Mouse (Mus musculus): Measurements from ENCODE around the gene Klhl29. TPM values are rescaled to one million over a fixed set of nuclear protein-coding genes. Genes with fewer than 3 reads are reported as not detected.

The Klhl29 gene
- polyA plus RNA-seq, 1 experiment from 2014 or later: 0.60 TPM

DNA sequence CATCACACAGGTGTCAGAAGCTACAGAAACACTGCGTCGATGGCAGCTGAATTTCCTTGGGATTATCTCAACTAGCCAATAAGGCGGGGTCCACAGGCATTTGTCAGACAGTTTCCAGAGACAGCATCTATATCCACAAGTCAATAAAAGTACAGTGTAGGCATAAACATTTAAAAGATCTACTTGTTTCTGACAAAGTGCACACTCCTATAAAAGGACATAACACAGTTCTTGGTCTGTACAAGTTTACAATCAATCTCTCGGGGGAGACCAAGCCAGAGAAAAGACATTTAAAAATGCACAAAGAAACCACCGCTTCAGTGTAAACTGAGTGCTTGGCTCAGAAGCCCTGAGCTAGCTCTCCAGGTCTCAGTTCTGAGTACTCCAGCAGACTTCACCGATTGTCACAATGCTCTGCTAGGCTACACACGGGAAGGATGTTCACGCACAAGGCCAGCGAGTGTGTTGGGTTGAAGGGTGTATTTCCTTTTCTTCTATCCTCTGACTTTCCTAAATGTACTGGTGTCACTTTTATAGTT is 59.4 kb downstream of the Klhl29 start:
- H3K4me1 ChIP-seq: peaks cover 12% of the 10 kb centered on the region; the same call in 1 of the 2 replicates
- no peaks in the 10 kb centered on the region for H3K9me3 ChIP-seq
- H3K27me3 ChIP-seq (ENCODE audit: insufficient read depth, poor library complexity, severe bottlenecking): no peaks in the 10 kb centered on the region
- DNase-seq (ENCODE audit: low spot score): no peak
- 82% methylated on average over 9 of the region's 9 CpGs for WGBS
- H3K4me3 ChIP-seq: no peak overlapping the region
- no peaks in the 10 kb centered on the region for H3K36me3 ChIP-seq
- H3K27ac ChIP-seq: no peak overlapping the region

DNA sequence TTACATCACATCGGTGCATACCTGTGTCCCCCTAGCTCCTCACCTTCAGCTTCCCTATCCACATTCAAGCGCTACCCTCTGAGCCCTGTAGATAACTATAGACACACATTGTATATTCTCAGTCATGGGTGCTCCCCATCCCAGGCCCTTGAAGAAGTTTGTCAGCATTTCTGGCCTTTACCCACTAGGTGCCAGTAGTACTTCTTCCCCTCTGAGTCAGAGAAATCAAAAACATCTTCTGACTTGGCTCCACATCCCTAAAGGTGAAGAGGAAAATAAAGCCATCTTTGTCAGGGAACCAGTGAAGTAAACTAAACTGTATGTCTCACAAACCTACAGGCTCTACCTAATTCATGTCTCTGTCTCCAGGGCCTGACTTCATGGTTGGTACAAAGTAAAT is 67.6 kb downstream of the Klhl29 start:
- H3K36me3 ChIP-seq: no peaks in the 10 kb centered on the region
- no peak overlapping the region for H3K27ac ChIP-seq
- H3K4me1 ChIP-seq: 0 out of 2 replicates have a peak, but pooled peaks cover 4% of the 10 kb centered on the region
- H3K27me3 ChIP-seq (ENCODE audit: insufficient read depth, poor library complexity, severe bottlenecking): no peaks in the 10 kb centered on the region
- WGBS: 77% methylated on average over 2 of the region's 2 CpGs
- H3K9me3 ChIP-seq: no peaks in the 10 kb centered on the region
- no peak for DNase-seq (ENCODE audit: low spot score)
- no peak overlapping the region for H3K4me3 ChIP-seq

DNA sequence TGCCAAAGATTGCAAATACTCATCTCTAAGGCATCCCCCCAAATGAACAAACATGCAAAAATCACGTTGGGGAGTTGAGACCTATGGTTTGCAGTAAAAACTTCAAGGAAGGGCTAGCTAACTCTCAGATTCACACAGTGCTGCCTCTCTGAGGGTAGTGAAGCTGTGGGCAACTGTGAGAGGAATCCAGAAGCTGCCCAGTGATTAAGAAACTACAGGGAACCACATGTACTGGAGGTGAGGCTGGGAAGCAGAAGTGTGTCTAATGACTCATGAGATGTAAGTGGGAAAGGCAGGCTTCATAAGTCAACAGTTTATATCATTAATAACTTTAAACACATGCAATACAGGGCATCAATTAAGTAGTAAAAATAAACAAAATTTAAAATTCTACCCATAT is 70.0 kb downstream of the Klhl29 start:
- H3K27me3 ChIP-seq (ENCODE audit: insufficient read depth, poor library complexity, severe bottlenecking): no peaks in the 10 kb centered on the region
- WGBS: 54% methylated on average over 1 of the region's 1 CpGs
- no peak for DNase-seq (ENCODE audit: low spot score)

DNA sequence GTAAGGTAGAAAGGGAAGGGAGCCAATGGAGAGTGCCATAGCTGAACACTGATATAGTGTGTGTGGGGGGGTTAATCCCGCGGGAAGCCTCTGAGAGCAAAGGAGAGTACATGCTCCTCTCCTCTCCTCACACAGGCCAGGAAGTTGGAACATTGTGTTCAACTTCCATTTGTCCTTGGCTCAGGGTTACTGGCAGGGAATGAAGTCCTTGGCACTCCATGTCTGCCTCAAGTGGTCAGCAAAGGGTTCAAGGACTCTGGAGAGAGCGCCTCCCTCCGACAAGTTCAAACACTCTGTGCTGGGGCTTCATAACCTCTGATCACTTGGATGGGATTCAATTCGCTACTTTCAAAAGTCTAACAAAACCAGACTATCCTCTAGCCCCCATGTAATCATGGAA is 71.6 kb downstream of the Klhl29 start:
- no peaks in the 10 kb centered on the region for H3K27me3 ChIP-seq (ENCODE audit: insufficient read depth, poor library complexity, severe bottlenecking)
- H3K4me3 ChIP-seq: no peak overlapping the region
- 86% methylated on average over 5 of the region's 5 CpGs for WGBS
- H3K27ac ChIP-seq: no peak overlapping the region
- H3K4me1 ChIP-seq: no peaks in the 10 kb centered on the region
- no peaks in the 10 kb centered on the region for H3K9me3 ChIP-seq
- no peak for DNase-seq (ENCODE audit: low spot score)
- H3K36me3 ChIP-seq: no peaks in the 10 kb centered on the region

More for the DNA sequence above, 70.0 kb downstream of the Klhl29 start:
- Histone ChIP-seq H3K36me3 (no peaks in the 10 kb centered on the region), H3K9me3 (no peaks in the 10 kb centered on the region), H3K4me1 (no peaks in the 10 kb centered on the region), H3K4me3 (no peak overlapping the region), H3K27ac (no peak overlapping the region)

DNA sequence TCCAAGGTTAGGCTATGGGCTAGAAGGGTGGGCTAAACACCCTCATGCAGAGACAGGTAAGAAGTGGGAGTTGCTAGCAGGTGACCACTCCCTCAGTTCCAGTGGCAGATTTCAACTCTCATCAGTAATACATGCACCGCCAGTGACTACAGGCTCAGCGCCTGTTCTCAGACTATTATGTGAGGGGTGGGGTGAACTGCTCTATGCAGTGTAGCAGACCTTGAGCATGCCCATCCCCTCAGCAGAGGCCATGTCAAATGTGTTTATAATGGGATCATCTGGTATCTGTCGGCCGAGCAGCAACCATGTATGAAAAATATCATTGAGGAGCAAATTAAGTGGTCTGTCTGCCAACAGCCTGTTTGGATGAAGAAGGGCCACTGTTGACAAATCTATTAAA is 72.4 kb downstream of the Klhl29 start:
- no peak overlapping the region for H3K27ac ChIP-seq
- WGBS: 92% methylated on average over 4 of the region's 4 CpGs
- no peak overlapping the region for H3K4me3 ChIP-seq
- no peaks in the 10 kb centered on the region for H3K4me1 ChIP-seq
- H3K9me3 ChIP-seq: no peaks in the 10 kb centered on the region
- H3K27me3 ChIP-seq (ENCODE audit: insufficient read depth, poor library complexity, severe bottlenecking): no peaks in the 10 kb centered on the region
- H3K36me3 ChIP-seq: no peaks in the 10 kb centered on the region
- no peak for DNase-seq (ENCODE audit: low spot score)

GRCm38 (mm10) chr12:5301841-5302240 is 73.6 kb downstream of the Klhl29 start:
- no peaks in the 10 kb centered on the region for H3K4me1 ChIP-seq
- no peaks in the 10 kb centered on the region for H3K9me3 ChIP-seq
- no peaks in the 10 kb centered on the region for H3K36me3 ChIP-seq
- H3K4me3 ChIP-seq: no peak overlapping the region
- H3K27ac ChIP-seq: no peak overlapping the region
- H3K27me3 ChIP-seq (ENCODE audit: insufficient read depth, poor library complexity, severe bottlenecking): no peaks in the 10 kb centered on the region
- WGBS: 70% methylated on average over 5 of the region's 5 CpGs
- no peak for DNase-seq (ENCODE audit: low spot score)

GRCm38 (mm10) chr12:5296422-5296821 is 79.1 kb downstream of the Klhl29 start:
- 81% methylated on average over 7 of the region's 7 CpGs for WGBS
- DNase-seq (ENCODE audit: low spot score): no peak
- Histone ChIP-seq H3K4me1 (no peaks in the 10 kb centered on the region), H3K4me3 (no peak overlapping the region), H3K27ac (no peak overlapping the region), H3K27me3 (ENCODE audit: insufficient read depth, poor library complexity, severe bottlenecking) (no peaks in the 10 kb centered on the region), H3K9me3 (no peaks in the 10 kb centered on the region), H3K36me3 (no peaks in the 10 kb centered on the region)

DNA sequence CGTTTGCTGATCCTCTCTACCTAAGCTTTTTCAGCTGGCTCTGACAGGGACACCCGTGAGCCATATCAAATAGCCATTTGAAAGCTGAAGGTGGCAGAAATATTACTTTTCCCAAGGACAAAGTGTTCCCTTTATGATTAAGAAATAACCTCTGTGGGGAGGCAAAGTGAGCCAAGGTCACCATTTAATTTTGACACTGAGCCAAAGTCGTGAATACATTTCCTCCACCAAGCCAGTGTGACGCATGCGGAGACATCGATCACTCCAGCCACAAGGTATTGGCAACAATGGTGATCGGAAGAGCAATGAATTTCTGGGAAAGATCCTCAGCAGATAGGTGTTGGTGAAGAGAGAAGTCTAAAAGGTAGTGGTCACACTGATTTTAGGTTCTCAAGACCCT is 83.2 kb downstream of the Klhl29 start:
- no peaks in the 10 kb centered on the region for H3K36me3 ChIP-seq
- WGBS: 86% methylated on average over 7 of the region's 7 CpGs
- no peak for DNase-seq (ENCODE audit: low spot score)
- no peak overlapping the region for H3K4me3 ChIP-seq
- H3K4me1 ChIP-seq: no peaks in the 10 kb centered on the region
- H3K27me3 ChIP-seq (ENCODE audit: insufficient read depth, poor library complexity, severe bottlenecking): no peaks in the 10 kb centered on the region
- no peak overlapping the region for H3K27ac ChIP-seq
- H3K9me3 ChIP-seq: no peaks in the 10 kb centered on the region

DNA sequence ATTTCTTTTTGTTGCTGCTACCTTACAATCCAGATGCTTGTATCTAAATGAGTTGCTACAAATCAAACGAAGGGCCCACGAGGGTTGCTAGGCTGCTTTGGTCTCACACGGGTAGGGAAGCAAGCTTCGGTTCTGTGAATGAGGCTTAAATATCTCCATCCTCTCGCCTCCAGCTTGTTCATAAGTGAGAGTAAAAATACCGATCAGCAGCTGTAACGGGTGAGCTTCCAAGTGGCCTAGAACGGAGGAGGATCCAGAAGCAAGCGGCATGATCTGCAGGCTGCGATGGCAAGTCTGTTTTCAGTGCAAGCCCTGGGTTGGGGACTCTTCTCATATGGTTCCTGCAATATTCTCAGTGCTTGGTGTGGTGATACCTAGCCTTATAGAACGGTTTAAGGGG is 89.9 kb downstream of the Klhl29 start:
- H3K36me3 ChIP-seq: no peaks in the 10 kb centered on the region
- H3K4me1 ChIP-seq: no peaks in the 10 kb centered on the region
- WGBS: 87% methylated on average over 11 of the region's 11 CpGs
- H3K4me3 ChIP-seq: no peak overlapping the region
- no peaks in the 10 kb centered on the region for H3K9me3 ChIP-seq
- no peak for DNase-seq (ENCODE audit: low spot score)
- no peak overlapping the region for H3K27ac ChIP-seq
- no peaks in the 10 kb centered on the region for H3K27me3 ChIP-seq (ENCODE audit: insufficient read depth, poor library complexity, severe bottlenecking)

GRCm38 (mm10) chr12:5284961-5285360 is 90.5 kb downstream of the Klhl29 start:
- Histone ChIP-seq H3K36me3 (no peaks in the 10 kb centered on the region), H3K27ac (no peak overlapping the region), H3K4me1 (no peaks in the 10 kb centered on the region), H3K9me3 (no peaks in the 10 kb centered on the region), H3K27me3 (ENCODE audit: insufficient read depth, poor library complexity, severe bottlenecking) (no peaks in the 10 kb centered on the region), H3K4me3 (no peak overlapping the region)
- WGBS: 83% methylated on average over 6 of the region's 6 CpGs
- no peak for DNase-seq (ENCODE audit: low spot score)

GRCm38 (mm10) chr12:5283654-5284053 is 91.8 kb downstream of the Klhl29 start:
- no peaks in the 10 kb centered on the region for H3K4me1 ChIP-seq
- no peaks in the 10 kb centered on the region for H3K36me3 ChIP-seq
- no peaks in the 10 kb centered on the region for H3K27me3 ChIP-seq (ENCODE audit: insufficient read depth, poor library complexity, severe bottlenecking)
- DNase-seq (ENCODE audit: low spot score): no peak
- no peak overlapping the region for H3K27ac ChIP-seq
- H3K4me3 ChIP-seq: no peak overlapping the region
- WGBS: 70% methylated on average over 2 of the region's 2 CpGs
- H3K9me3 ChIP-seq: no peaks in the 10 kb centered on the region

DNA sequence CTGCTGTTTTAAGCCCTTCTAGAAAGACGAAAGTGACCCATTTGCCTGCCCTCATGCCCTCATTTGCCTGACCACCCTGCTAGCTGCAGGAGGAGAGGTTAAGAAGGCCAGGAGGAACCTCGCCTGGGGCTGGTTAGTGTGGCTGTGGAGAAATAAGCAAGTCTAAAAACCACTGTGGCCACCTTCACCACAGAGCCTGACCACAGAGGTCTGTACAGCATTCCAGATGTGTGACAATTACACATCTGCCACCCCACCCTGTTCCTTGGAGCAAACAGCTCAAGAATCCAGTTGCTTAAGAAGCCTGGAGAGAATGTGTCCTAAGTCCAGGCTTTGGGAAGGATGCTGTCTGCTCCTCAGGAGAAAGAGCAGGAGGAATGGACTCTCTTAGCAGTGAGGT is 92.9 kb downstream of the Klhl29 start:
- no peaks in the 10 kb centered on the region for H3K27me3 ChIP-seq (ENCODE audit: insufficient read depth, poor library complexity, severe bottlenecking)
- no peak overlapping the region for H3K4me3 ChIP-seq
- no peaks in the 10 kb centered on the region for H3K4me1 ChIP-seq
- no peaks in the 10 kb centered on the region for H3K9me3 ChIP-seq
- no peak for DNase-seq (ENCODE audit: low spot score)
- H3K27ac ChIP-seq: no peak overlapping the region
- WGBS: 58% methylated on average over 2 of the region's 2 CpGs
- H3K36me3 ChIP-seq: no peaks in the 10 kb centered on the region

DNA sequence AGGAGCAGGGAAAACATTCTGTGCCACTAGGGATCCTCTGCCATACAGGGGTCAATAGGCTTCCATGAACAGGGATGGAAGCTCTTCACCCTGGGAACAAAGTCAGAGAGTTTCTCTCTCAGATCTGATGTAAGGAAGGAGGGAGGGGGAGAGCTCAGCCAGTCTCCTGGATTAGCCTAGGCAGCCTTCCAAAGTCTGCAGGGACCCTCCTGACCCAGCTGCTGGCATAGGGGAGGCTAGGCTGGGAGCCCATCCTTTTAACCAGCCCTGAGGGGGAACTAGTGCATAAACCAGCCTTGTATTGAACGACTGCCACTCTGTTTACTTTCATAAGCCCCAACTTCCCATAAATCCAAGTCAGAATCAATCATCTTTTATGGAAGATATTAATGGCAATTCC is 95.6 kb downstream of the Klhl29 start:
- DNase-seq (ENCODE audit: low spot score): no peak
- Histone ChIP-seq H3K9me3 (no peaks in the 10 kb centered on the region), H3K36me3 (no peaks in the 10 kb centered on the region), H3K4me3 (no peak overlapping the region), H3K4me1 (peaks cover 11% of the 10 kb centered on the region), H3K27me3 (ENCODE audit: insufficient read depth, poor library complexity, severe bottlenecking) (no peaks in the 10 kb centered on the region), H3K27ac (no peak overlapping the region)
- 60% methylated on average over 1 of the region's 1 CpGs for WGBS

DNA sequence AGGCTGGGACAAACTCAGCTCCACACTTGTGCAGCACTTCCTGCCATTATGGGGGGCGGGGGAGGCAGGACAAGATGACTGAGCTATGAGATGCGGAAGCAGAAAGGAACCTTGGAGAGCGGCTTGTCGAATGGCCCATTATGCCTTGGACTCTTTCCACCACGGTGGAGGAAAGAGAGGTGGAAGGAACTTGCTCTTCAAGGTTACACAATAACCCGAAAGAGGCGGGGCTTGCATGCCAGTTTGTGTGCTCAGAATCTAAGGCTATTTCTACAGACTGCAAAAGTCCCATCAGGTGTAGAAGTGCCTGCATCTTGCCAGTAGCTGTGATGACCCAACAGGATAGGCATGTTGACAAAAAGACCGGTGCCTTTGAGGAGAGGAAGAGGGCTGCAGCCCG is 98.5 kb downstream of the Klhl29 start:
- no peaks in the 10 kb centered on the region for H3K9me3 ChIP-seq
- no peaks in the 10 kb centered on the region for H3K36me3 ChIP-seq
- no peak overlapping the region for H3K27ac ChIP-seq
- H3K4me3 ChIP-seq: no peak overlapping the region
- 75% methylated on average over 9 of the region's 9 CpGs for WGBS
- peaks cover 18% of the 10 kb centered on the region for H3K4me1 ChIP-seq
- DNase-seq (ENCODE audit: low spot score): no peak
- H3K27me3 ChIP-seq (ENCODE audit: insufficient read depth, poor library complexity, severe bottlenecking): no peaks in the 10 kb centered on the region
